Mouse (Mus musculus): Measurements from ENCODE around the gene Hist1h4a.

GRCm38 (mm10) chr13:23751478-23751956 is 9.5 kb downstream of the Hist1h4a start:
- TF ChIP-seq POLR2A (IDR thresholded peaks at IDR 0.05; ENCODE audit: borderline replicate concordance, insufficient read depth, low read length) = no peak
- no peak for TF ChIP-seq CTCF (IDR thresholded peaks at IDR 0.05; ENCODE audit: borderline replicate concordance, insufficient read depth, low read depth, low read length)
